Mouse (Mus musculus) neutrophil, adult 65 days (primary cell): ENCODE results near the gene Catsperd. TPM values are rescaled to one million over a fixed set of nuclear protein-coding genes. Genes with fewer than 3 reads are reported as not detected.

ENCODE experiments used
- total RNA-seq: library from RNA; stranded (reverse); gene quantifications from 2 replicates; pipeline ENCODE4 v1.2.4, GENCODE M21; 2023

Catsperd gene
- 3.3 and 4.5 TPM in 2 replicates for total RNA-seq

GRCm38 (mm10) chr17:56627530-56628277 lies at the start of gene Catsperd:
Gene Catsperd (plus strand): TSS chr17:56628143.

DNA sequence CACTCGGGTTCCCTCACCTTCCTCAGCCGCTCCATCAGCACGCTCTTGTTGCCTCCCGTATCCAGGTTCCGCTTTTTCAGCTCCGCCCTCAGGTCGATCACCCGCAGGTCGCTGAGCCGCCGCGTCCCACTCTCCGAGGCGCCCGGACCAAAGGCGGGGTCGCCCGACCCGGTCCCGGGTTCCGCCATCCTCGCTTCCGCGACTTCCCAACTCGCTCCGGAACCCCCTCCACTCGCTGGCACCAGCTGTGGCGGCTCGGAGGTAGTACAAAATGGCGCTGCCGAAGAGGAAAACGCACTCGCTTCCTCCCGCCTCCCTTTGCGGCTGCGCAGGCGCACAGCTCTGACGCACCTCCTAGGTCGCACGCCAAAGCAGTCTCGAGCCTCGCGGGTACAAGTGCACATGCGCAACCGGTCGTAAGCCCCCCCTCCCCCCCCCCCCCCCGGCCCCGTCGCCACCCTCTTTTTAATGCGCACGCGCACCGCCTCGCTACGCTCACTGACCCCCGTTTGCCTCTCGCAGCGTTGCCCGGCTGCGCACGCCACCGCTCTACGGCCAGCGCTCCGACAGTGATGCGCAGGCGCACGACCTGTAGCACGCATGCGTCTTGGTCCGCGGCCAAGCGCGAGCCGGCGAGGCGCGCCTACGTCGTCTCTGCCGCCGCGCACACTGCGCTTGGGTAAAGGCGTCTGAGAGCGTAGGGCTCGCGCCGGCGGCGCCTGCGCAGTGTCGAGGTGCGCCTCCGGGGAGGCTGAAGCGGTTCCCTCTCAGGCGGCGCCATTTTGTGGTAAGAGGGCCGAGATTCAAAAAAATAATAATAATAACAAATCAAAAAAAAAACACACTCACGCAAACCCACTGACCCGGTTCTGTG lies 43.4 kb upstream of the Catsperd start, which contains the start of the genes Safb2 and Safb:
Gene Safb2, minus strand, starts transcription at position 329 of the 874 bp plus-strand sequence.
Gene Safb, plus strand, starts transcription at position 569 of the 874 bp plus-strand sequence.

GRCm38 (mm10) chr17:56609452-56610171 lies 18.3 kb upstream of the Catsperd start, which contains the start of gene 2410015M20Rik:
Gene 2410015M20Rik (minus strand): TSS chr17:56609771.

GRCm38 (mm10) chr17:56613236-56613844 lies 14.6 kb upstream of the Catsperd start, which contains the start of gene Rpl36:
Gene Rpl36 (plus strand): TSS chr17:56613416.

DNA sequence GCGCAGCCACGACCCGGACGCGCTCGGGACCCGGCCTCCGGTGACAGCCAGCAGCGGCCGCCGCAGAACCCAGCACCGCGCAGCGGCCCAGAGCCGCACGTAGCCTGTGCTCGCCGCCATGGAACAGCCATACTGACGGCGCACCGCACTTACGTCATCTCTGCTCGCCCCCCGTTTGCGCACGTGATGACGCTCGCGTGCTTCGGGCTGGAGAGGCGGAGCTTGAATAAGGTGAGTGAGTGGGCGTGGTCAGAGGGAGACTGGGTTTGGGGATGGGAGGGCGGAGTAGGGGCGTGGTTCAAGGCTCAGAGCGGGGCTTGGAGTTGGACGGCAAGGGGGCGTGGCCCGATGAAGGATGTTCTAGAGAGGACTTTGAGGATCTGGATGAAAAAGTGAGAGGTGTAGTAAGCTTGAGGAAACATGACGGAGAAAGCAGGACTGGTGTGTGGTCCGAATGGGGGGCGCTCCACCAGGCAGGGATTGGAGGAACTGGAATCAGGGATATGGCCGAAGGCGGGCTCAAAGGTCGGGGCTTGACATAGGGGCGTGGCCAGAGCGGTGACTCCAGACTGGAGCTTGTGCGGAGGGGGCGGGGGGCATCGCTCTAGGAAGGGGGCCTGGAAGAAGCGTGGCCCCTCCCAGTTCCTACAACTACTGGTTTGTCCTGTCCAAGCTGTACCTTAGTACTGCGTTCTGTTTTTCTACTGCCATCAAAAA lies 1.0 kb upstream of the Catsperd start, which contains the start of gene Lonp1:
Gene Lonp1, minus strand, starts transcription at position 134 of the 717 bp plus-strand sequence.

DNA sequence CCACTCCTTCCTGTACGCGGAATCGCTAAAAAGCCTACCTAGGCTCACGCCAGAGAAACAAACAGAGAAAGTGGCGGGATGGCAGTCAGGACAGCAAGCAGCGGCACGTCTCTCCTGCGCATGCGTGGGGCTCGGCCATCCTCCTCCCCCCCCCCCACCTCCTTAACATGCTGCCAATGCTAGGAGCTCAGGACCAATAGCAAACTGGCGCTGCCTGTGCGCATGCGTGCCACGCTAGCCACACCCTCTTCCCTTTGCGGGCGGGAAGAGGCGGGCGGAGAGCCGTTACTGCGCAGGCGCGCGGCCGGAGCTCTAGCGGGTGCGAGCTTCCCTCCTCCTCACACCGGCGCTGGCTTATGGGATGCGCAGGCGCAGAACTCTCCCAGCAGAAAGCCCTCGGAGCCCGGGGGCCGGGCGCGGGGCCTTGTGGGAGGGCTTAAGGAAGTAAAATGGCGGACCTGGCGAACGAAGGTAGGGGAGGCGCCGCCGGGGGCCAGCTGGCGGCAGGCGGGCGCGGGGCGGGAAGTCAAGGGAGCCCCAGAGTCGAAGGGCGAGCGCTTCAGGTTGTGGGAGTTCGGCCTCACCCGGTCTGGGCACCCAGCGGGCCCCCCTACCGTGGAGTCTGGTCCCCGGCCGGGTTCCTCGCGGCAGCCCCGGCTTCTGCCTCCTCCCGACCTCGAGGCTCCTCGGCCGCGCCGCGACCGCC lies 45.2 kb downstream of the Catsperd start, which contains the start of gene Ranbp3:
Gene Ranbp3, plus strand, starts transcription at position 354 of the 706 bp plus-strand sequence.

Other genes with a start within 250 kb of the Catsperd start
- 14.9 and 20.6 TPM in 2 replicates for gene Ptprs, start 151.7 kb upstream of the Catsperd start, total RNA-seq
- gene Znrf4, start 115.7 kb upstream of the Catsperd start, total RNA-seq: not detected in 2 replicates
- 6.4 and 8.6 TPM in 2 replicates for gene Gm20219, start 73.8 kb upstream of the Catsperd start, total RNA-seq
- gene Safb2, start 43.6 kb upstream of the Catsperd start, total RNA-seq: 354 and 536 TPM in 2 replicates
- gene Safb, start 43.3 kb upstream of the Catsperd start, total RNA-seq: 163 and 266 TPM in 2 replicates
- 34.1 and 47.2 TPM in 2 replicates for gene 2410015M20Rik, start 18.4 kb upstream of the Catsperd start, total RNA-seq
- gene Rpl36, start 14.7 kb upstream of the Catsperd start, total RNA-seq: 138 and 292 TPM in 2 replicates
- 18.7 and 28.1 TPM in 2 replicates for gene Lonp1, start 1.3 kb upstream of the Catsperd start, total RNA-seq
- gene Ranbp3, start 45.2 kb downstream of the Catsperd start, total RNA-seq: 49.4 and 62.2 TPM in 2 replicates
- gene Ndufa11, start 89.6 kb downstream of the Catsperd start, total RNA-seq: 27.1 and 42.7 TPM in 2 replicates
- gene Vmac, start 89.9 kb downstream of the Catsperd start, total RNA-seq: 1.1 and 1.7 TPM in 2 replicates
- not detected in 2 replicates for gene Nrtn, start 129.4 kb downstream of the Catsperd start, total RNA-seq
- gene Dus3l, start 136.6 kb downstream of the Catsperd start, total RNA-seq: 13.8 and 18.0 TPM in 2 replicates
- 0.47 TPM in 1 of 2 replicates, not detected in the other for gene Prr22, start 142.1 kb downstream of the Catsperd start, total RNA-seq
- 10.2 and 12.6 TPM in 2 replicates for gene Rfx2, start 202.9 kb downstream of the Catsperd start, total RNA-seq
- not detected in 2 replicates for gene Acsbg2, start 246.3 kb downstream of the Catsperd start, total RNA-seq
- 0.38 TPM in 1 of 2 replicates, not detected in the other for gene 1700061G19Rik, start 247.3 kb downstream of the Catsperd start, total RNA-seq